Mouse (Mus musculus) central nervous system, embryonic 11.5 days (tissue): Measurements from ENCODE around the gene Bag3. TPM values are rescaled to one million over a fixed set of nuclear protein-coding genes. Genes with fewer than 3 reads are reported as not detected.

Experiments used
- polyA plus RNA-seq: library from polyadenylated mRNA; depleted of rRNA; stranded (reverse); fragments of >200 nt; gene quantifications from 2 replicates; pipeline ENCODE4 v1.2.3, GENCODE M21; 2012; rRNA removed

Bag3 gene
- 6.3 and 8.8 TPM in 2 replicates for polyA plus RNA-seq

DNA sequence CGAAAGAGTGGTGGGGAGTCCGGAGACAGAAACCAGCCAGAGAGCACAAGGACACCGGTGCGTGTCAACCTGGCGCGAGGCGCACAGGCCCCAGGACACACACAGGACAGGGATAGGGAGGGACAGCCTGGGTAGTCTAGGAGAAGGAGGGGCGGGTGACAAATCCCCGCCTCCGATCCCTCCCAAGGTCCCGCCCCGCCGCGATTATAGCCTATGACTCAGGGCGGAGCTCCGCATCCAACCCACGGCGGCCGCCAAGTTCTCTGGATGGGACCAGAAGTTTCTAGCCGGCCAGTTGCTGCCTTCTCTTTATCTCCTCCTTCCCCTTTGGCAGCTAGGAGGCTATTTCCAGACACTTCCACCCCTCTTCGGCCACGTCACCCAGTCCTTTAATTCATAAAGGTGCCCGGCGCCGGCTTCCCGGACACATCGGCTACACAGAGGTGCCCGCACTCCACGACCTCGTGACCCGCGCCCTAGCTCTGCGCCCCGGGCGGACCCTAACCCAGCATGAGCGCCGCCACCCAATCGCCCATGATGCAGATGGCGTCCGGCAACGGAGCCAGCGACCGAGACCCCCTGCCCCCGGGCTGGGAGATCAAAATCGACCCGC is at the start of gene Bag3:
Gene Bag3, plus strand, starts transcription at position 268 of the 613 bp plus-strand sequence.

Other genes starting within 250 kb of the Bag3 start
- 25.5 and 31.0 TPM in 2 replicates for gene BC017158, start 225.4 kb upstream of the Bag3 start, polyA plus RNA-seq
- gene Rgs10, start 104.9 kb upstream of the Bag3 start, polyA plus RNA-seq: 15.2 and 31.5 TPM in 2 replicates
- 140 and 164 TPM in 2 replicates for gene Tial1, start 61.9 kb upstream of the Bag3 start, polyA plus RNA-seq
- gene Inpp5f, start 87.7 kb downstream of the Bag3 start, polyA plus RNA-seq: 38.3 and 45.1 TPM in 2 replicates
- 40.4 and 54.1 TPM in 2 replicates for gene Mcmbp, start 216.9 kb downstream of the Bag3 start, polyA plus RNA-seq
- 27.8 and 29.0 TPM in 2 replicates for gene Sec23ip, start 221.3 kb downstream of the Bag3 start, polyA plus RNA-seq